Mouse (Mus musculus) heart, postnatal 10 days (tissue): ENCODE data around the gene Csf2rb2. TPM values are rescaled to one million over a fixed set of nuclear protein-coding genes. Genes with fewer than 3 reads are reported as not detected.
"Not testable (repeated sequence)": the region's sequence is repeated elsewhere in the genome, so short reads cannot be mapped to it uniquely, and the experiment has no call there.

ENCODE experiments used
- DNase-seq, 2 experiments: peaks; one replicate each; pipeline ENCODE4 v3.0.0; 2021
- intact Hi-C: fragments of 180-260 bp; cut with DNase I; formaldehyde crosslinking; loops from one replicate; pipeline ENCODE4 v1.15.1; 2025
- total RNA-seq, 2 experiments: library from RNA; stranded (reverse); gene quantifications; 2 replicates each; pipeline ENCODE4 v1.2.3; 2021

The Csf2rb2 gene
- total RNA-seq, 2 experiments from 2014 or later: 1.3 to 1.6 TPM

- intact Hi-C loops: loop anchor here (5.0 to 10.0 kb wide), 2 partner anchors 174 to 256 kb away; no protein-coding TSS in a partner anchor
- DNase-seq: peak; percentile 44 to 46
Observed at GRCm38 (mm10) chr15:78258246-78258865, 47.2 kb downstream of the Csf2rb2 start.

GRCm38 (mm10) chr15:78257326-78258050 lies 48.0 kb downstream of the Csf2rb2 start:
- intact Hi-C loops: loop anchor here (1.0 to 10.0 kb wide), 5 partner anchors 63 to 257 kb away; no protein-coding TSS in a partner anchor
- DNase-seq: peak; percentile 71 to 81

GRCm38 (mm10) chr15:78256602-78257259 lies 48.8 kb downstream of the Csf2rb2 start:
- DNase-seq: not testable (repeated sequence)

GRCm38 (mm10) chr15:78254751-78255150 lies 50.8 kb downstream of the Csf2rb2 start:
- peak; percentile 54 to 72 for DNase-seq
- intact Hi-C loops: loop anchor here (5.0 to 10.0 kb wide), 2 partner anchors 178 to 260 kb away; no protein-coding TSS in a partner anchor

More at GRCm38 (mm10) chr15:78256602-78257259, 48.8 kb downstream of the Csf2rb2 start:
- intact Hi-C loops: loop anchor here (1.0 to 10.0 kb wide), 5 partner anchors 64 to 258 kb away; no protein-coding TSS in a partner anchor

GRCm38 (mm10) chr15:78248410-78248809 lies 57.1 kb downstream of the Csf2rb2 start:
- DNase-seq: no peak
- intact Hi-C loops: no loop called here

- DNase-seq: no peak
- intact Hi-C loops: no loop called here
Observed at GRCm38 (mm10) chr15:78247659-78248058, 57.9 kb downstream of the Csf2rb2 start.

GRCm38 (mm10) chr15:78246143-78247116 lies 59.1 kb downstream of the Csf2rb2 start:
- intact Hi-C loops: no loop called here
- no peak for DNase-seq

- intact Hi-C loops: no loop called here
- DNase-seq: peak in 1 of 2 experiments; percentile 26
Observed at GRCm38 (mm10) chr15:78244695-78245492, 60.6 kb downstream of the Csf2rb2 start, which contains the start of gene Ncf4. Gene Ncf4 (plus strand): TSS chr15:78244801.

GRCm38 (mm10) chr15:78243774-78244173 lies 61.7 kb downstream of the Csf2rb2 start:
- intact Hi-C loops: no loop called here
- peak in 1 of 2 experiments; percentile 30 for DNase-seq

- intact Hi-C loops: no loop called here
- peak in 1 of 2 experiments; percentile 29 for DNase-seq
Observed at GRCm38 (mm10) chr15:78243061-78243460, 62.5 kb downstream of the Csf2rb2 start.

GRCm38 (mm10) chr15:78241335-78241734 lies 64.2 kb downstream of the Csf2rb2 start:
- no peak for DNase-seq
- intact Hi-C loops: no loop called here

GRCm38 (mm10) chr15:78239956-78240617 lies 65.4 kb downstream of the Csf2rb2 start:
- intact Hi-C loops: loop anchor here (2.0 kb wide), 1 partner anchor 61 kb away; no protein-coding TSS in a partner anchor
- no peak for DNase-seq

- peak; percentile 32 to 82 for DNase-seq
- intact Hi-C loops: loop anchor here (2.0 kb wide), 1 partner anchor 61 kb away; no protein-coding TSS in a partner anchor
Observed at GRCm38 (mm10) chr15:78239453-78239852, 66.1 kb downstream of the Csf2rb2 start.

- DNase-seq: no peak
- intact Hi-C loops: no loop called here
Observed at GRCm38 (mm10) chr15:78234823-78235509, 70.6 kb downstream of the Csf2rb2 start.
